Comparison of ENCODE assay signal across 22 mouse cellular contexts in genomic region chr8:47662716-47663115, GRCm38 (mm10). TPM values are rescaled to one million over a fixed set of nuclear protein-coding genes. Genes with fewer than 3 reads are reported as not detected.
DNase-seq lines count a peak whose midpoint lies in the region; ATAC-seq lines count a peak whose summit lies in the region.
"Had no signal": no experiment of that assay in that cellular context is flagged by ENCODE, and none has a peak within 500 bp of the region (broad histone marks: within the 10 kb centered on the region; RNA-seq: fewer than 3 reads in every experiment).

No protein-coding gene starts in this region.

- no peaks in the 10 kb centered on the region for H3K27me3 ChIP-seq in lung, embryonic 16.5 days (ENCODE audit: control insufficient read depth, insufficient read depth, low read depth, low read length)
- H3K27me3 ChIP-seq: embryonic facial prominence, embryonic 15.5 days; forebrain, embryonic 15.5 days; heart, embryonic 15.5 days; Patski had no signal

- no peak overlapping the region for H3K4me2 ChIP-seq in lung, embryonic 16.5 days (ENCODE audit: low read depth, low read length)
- H3K4me2 ChIP-seq: embryonic facial prominence, embryonic 15.5 days; forebrain, embryonic 15.5 days; heart, embryonic 11.5 days; heart, embryonic 15.5 days; hindbrain, embryonic 14.5 days had no signal

- H3K4me3 ChIP-seq in lung, embryonic 16.5 days (ENCODE audit: low read length): no peak overlapping the region
- H3K4me3 ChIP-seq: embryonic facial prominence, embryonic 15.5 days; forebrain, embryonic 15.5 days; heart, adult 2 months; heart, embryonic 15.5 days; hindbrain, embryonic 10.5 days had no signal

- WGBS in lung, embryonic 16.5 days: 71% methylated on average over 5 of the region's 5 CpGs

- H3K9ac ChIP-seq in lung, embryonic 16.5 days (ENCODE audit: low read length): no peak overlapping the region
- H3K9ac ChIP-seq: embryonic facial prominence, embryonic 15.5 days; forebrain, embryonic 15.5 days; heart, embryonic 15.5 days; hindbrain, embryonic 14.5 days had no signal

- H3K9me3 ChIP-seq in lung, embryonic 16.5 days (ENCODE audit: control insufficient read depth, low read length): no peaks in the 10 kb centered on the region
- H3K9me3 ChIP-seq: embryonic facial prominence, embryonic 15.5 days; forebrain, embryonic 15.5 days; heart, embryonic 15.5 days; hindbrain, embryonic 10.5 days had no signal

- H3K36me3 ChIP-seq in lung, embryonic 16.5 days (ENCODE audit: control insufficient read depth, insufficient read depth, low read length): no peaks in the 10 kb centered on the region
- H3K36me3 ChIP-seq: forebrain, embryonic 15.5 days; heart, embryonic 15.5 days had no signal

- DNase-seq in heart, adult 11 months: peak; percentile 58
- DNase-seq in heart, postnatal 36 days: no peak
- DNase-seq in lung, postnatal 4 days: no peak
- DNase-seq in urinary bladder, postnatal 14 days (ENCODE audit: low spot score): peak; percentile 33
- DNase-seq in urinary bladder, adult 18-20 months (ENCODE audit: low spot score in 2 of 2): no peak
- no peak for DNase-seq in frontal cortex, postnatal 14 days (ENCODE audit: low spot score in 2 of 2)
- DNase-seq: adrenal gland, adult 2 months; adrenal gland, postnatal 25 days; cerebellum, adult 18-20 months; cerebellum, adult 9-11 months; cerebellum, postnatal 36 days; gastrocnemius, postnatal 10 days; heart, adult 2 months; heart, postnatal 14 days had no signal

- no peaks in the 10 kb centered on the region for H3K4me1 ChIP-seq in lung, embryonic 16.5 days (replicated peaks; ENCODE audit: control insufficient read depth, insufficient read depth, low read length)
- H3K4me1 ChIP-seq: embryonic facial prominence, embryonic 15.5 days; forebrain, embryonic 15.5 days; heart, embryonic 15.5 days; hindbrain, embryonic 10.5 days had no signal

- intact Hi-C loops in heart, postnatal 36 days (cut with DNase I): no loop called here

- H3K27ac ChIP-seq in lung, embryonic 16.5 days (ENCODE audit: low read length): 0 out of 2 replicates have a peak overlapping the region, but pooled peaks have one; percentile 45
- H3K27ac ChIP-seq: embryonic facial prominence, embryonic 15.5 days; forebrain, embryonic 15.5 days; heart, adult 2 months; heart, embryonic 15.5 days; hindbrain, embryonic 10.5 days; hindbrain, embryonic 14.5 days had no signal

- peak; percentile 28; the same call in 1 of the 2 replicates for ATAC-seq in lung, embryonic 16.5 days (ENCODE audit: low read depth)
- ATAC-seq: forebrain, embryonic 15.5 days; Patski had no signal

RNA-seq across cellular contexts. Expression of gene Ing2, which starts 12.6 kb away (rescaled TPM):
- total RNA-seq in heart, postnatal 36 days (2021): 1 to 10 TPM; 6.5 to 6.8 TPM
- 10.9 and 11.8 TPM in 2 replicates for polyA plus RNA-seq in lung, embryonic 16.5 days (2015; fragmentation: Nextera tagmentation; extraction: Ambion mirVana)

RNA-seq across cellular contexts. Expression of gene Cdkn2aip, which starts 51.0 kb away (rescaled TPM):
- 1 to 10 TPM; 9.8 TPM for total RNA-seq in heart, postnatal 36 days (2021)
- 23.4 and 26.1 TPM in 2 replicates for polyA plus RNA-seq in lung, embryonic 16.5 days (2015; fragmentation: Nextera tagmentation; extraction: Ambion mirVana)

Comparison
In these comparisons a context has a peak if more than half of its experiments do, and no peak if none do; other contexts are left out.
1. DNase-seq: peak in heart, adult 11 months (single experiment) and urinary bladder, postnatal 14 days (single experiment); none in heart, postnatal 36 days (0 of 2), lung, postnatal 4 days (0 of 2), urinary bladder, adult 18-20 months (0 of 2) and frontal cortex, postnatal 14 days (0 of 2).